Mouse (Mus musculus): ENCODE results near the gene Baz1b. TPM values are rescaled to one million over a fixed set of nuclear protein-coding genes. Genes with fewer than 3 reads are reported as not detected.

Baz1b gene
- polyA plus RNA-seq, 1 experiment from 2014 or later = 37.2 TPM

DNA sequence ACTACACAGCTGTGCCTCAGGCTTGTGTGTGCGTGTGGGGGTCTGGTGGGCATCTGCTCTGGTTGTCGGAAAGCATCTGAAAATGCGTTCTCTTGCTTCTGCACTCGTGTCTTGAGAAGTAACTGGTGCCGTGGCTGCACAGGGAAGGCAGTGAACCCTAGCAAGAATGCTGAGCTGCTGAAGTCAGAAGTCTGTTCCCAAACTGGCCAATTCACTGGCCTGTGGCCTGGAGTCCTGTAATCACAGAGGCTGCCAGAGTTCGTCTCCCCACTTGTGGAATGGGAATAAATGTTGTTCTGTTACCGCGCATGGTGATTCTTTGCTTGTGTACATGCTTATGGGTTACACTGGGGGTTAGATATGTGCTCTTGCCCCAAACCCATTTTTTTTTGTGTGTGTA is 24.7 kb upstream of the Baz1b start:
- Histone ChIP-seq H3K27ac (ENCODE audit: poor library complexity, severe bottlenecking) (no peak overlapping the region), H3K4me2 (no peak overlapping the region), H3K27me3 (replicated peaks) (no peaks in the 10 kb centered on the region), H3K36me3 (peaks cover 61% of the 10 kb centered on the region), H3K9me3 (replicated peaks) (no peaks in the 10 kb centered on the region), H3K4me3 (no peak overlapping the region), H3K4me1 (replicated peaks) (no peaks in the 10 kb centered on the region), H3K9ac (no peak overlapping the region)
- ATAC-seq (ENCODE audit: insufficient number of reproducible peaks, low FRiP score) = no peak
- WGBS = 94% methylated on average over 8 of the region's 8 CpGs

DNA sequence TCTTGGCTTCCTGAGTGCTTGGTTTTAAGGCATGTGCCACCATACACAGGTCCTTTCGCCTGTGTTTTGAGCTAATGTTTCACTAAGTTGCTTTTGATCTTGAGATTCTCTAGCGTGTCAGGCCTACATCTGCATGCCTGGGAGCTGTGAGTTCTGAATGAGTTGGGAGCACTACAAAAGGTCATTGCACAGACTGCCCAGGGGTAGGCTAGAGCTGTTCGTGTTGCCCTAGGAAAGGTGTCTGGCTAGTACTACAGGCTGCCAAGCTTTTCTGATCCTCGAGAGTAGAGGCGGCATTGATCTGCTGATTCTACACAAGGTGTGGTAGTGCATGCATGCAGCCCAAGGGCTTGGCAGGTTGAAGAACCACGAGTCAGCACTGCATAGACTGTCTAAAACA is 24.2 kb upstream of the Baz1b start:
- Histone ChIP-seq H3K4me2 (no peak overlapping the region), H3K27me3 (replicated peaks) (no peaks in the 10 kb centered on the region), H3K36me3 (peaks cover 57% of the 10 kb centered on the region), H3K27ac (ENCODE audit: poor library complexity, severe bottlenecking) (no peak overlapping the region), H3K9ac (no peak overlapping the region), H3K4me3 (no peak overlapping the region), H3K4me1 (replicated peaks) (no peaks in the 10 kb centered on the region), H3K9me3 (replicated peaks) (no peaks in the 10 kb centered on the region)
- 87% methylated on average over 6 of the region's 6 CpGs for WGBS
- no peak for ATAC-seq (ENCODE audit: insufficient number of reproducible peaks, low FRiP score)

DNA sequence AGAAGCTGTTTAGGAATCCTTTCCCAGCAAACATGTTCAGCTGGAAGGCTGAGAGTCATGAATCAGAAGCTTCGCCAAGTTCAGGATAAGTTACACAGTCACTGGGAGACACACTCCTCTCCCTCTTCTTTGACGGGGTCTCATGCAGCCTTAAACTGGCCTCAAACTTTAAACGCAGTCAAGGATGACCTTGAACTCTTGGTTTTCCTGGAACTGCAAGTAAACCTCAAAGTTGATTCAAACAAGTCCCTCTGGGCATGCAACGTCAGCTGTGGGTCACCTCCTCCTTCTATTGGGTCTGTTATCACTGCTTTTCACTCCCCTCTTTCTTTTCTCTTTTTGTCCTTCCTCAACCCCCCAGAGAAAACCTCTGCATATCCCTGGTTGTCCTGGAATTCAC is 20.2 kb upstream of the Baz1b start:
- Histone ChIP-seq H3K27ac (ENCODE audit: poor library complexity, severe bottlenecking) (no peak overlapping the region), H3K36me3 (peaks cover 23% of the 10 kb centered on the region), H3K27me3 (replicated peaks) (no peaks in the 10 kb centered on the region), H3K9ac (no peak overlapping the region), H3K9me3 (replicated peaks) (no peaks in the 10 kb centered on the region), H3K4me2 (no peak overlapping the region), H3K4me3 (no peak overlapping the region), H3K4me1 (replicated peaks) (peaks cover 14% of the 10 kb centered on the region)
- ATAC-seq (ENCODE audit: insufficient number of reproducible peaks, low FRiP score) = no peak
- 84% methylated on average over 4 of the region's 4 CpGs for WGBS

DNA sequence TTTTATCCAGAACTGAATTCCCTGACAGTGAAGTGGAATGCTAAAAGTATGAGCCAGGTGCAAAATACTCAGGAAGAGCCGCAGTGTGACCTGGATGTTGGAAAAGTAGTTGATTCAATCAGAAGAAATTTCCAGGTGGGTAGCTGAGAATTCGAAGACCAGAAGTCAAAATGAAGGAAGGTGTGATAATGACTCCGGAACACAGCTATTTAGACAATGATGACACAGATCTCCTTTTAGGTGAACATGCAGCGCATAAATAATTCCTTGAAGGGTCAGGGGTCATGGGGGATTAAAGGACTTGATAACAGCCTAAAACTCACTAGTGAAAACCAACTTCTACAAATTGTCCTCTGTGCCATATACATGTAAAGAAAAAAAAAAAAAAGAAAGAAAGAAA is 19.6 kb upstream of the Baz1b start:
- Histone ChIP-seq H3K27me3 (replicated peaks) (no peaks in the 10 kb centered on the region), H3K4me1 (replicated peaks) (peaks cover 14% of the 10 kb centered on the region), H3K9ac (no peak overlapping the region), H3K36me3 (peaks cover 23% of the 10 kb centered on the region), H3K27ac (ENCODE audit: poor library complexity, severe bottlenecking) (no peak overlapping the region), H3K4me2 (no peak overlapping the region; the same call in 1 of the 2 replicates), H3K9me3 (replicated peaks) (no peaks in the 10 kb centered on the region), H3K4me3 (no peak overlapping the region)
- WGBS = 94% methylated on average over 4 of the region's 4 CpGs
- no peak for ATAC-seq (ENCODE audit: insufficient number of reproducible peaks, low FRiP score)

DNA sequence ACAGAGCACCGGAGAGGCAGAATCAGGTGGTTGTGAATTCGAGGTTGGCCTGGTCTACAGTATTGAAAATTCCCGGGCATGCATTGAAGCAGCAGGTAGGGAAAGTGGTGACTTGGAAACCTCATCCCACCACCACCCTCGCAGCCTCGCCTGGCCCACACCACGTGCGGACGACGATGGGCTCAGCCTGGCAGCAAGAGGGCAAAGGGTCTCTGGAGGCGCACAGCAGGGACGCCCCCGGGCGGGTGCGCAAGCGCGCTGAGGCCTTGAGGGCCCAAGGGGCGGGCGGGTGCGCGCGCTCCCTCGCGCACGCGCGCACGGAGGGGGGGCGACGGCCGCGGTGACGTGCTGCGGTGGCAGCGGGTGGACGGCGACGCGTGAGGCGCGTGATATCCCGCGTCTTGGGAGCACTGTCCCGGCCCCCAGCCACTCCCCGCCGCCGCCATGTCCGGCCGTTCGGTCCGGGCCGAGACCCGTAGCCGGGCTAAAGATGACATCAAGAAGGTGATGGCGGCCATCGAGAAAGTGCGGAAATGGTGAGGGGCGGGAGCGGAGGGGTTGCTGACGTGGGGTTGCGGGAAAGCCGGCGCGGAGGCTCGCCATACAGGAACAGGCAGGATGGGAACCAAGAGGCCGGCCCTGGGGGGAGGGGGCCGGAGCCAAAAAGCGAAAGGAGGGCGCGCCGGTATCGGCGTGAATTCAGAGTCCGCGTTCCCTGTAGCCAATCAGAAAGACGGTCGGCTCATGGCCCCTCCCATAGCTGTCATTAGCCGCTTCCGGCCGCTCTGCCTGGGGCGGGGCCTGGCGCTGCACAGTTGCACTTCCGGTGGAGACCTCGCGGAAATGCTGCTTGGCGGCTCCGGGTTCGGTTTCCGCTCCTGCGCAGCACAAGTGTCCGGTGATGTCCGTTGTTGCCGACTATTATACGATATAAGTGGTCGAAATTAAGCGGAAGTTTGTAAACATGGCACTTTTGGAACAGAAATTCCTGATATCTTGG is 18.7 kb upstream of the Baz1b start, which contains the start of gene Bcl7b:
TSS of gene Bcl7b (plus strand) at position 221 of the 1,000 bp plus-strand sequence.
- peak within 1 kb of the TSS; percentile 96 for H3K27ac ChIP-seq (ENCODE audit: poor library complexity, severe bottlenecking)
- 2% methylated on average over 95 of the region's 95 CpGs for WGBS
- peak; percentile 98 for ATAC-seq (ENCODE audit: insufficient number of reproducible peaks, low FRiP score)
- peaks cover 14% of the 10 kb centered on the region for H3K4me1 ChIP-seq (replicated peaks)
- peak within 1 kb of the TSS; percentile 87 for H3K4me2 ChIP-seq
- H3K36me3 ChIP-seq = peaks cover 25% of the 10 kb centered on the region
- no peaks in the 10 kb centered on the region for H3K27me3 ChIP-seq (replicated peaks)
- H3K4me3 ChIP-seq = peak within 1 kb of the TSS; percentile 67
- no peaks in the 10 kb centered on the region for H3K9me3 ChIP-seq (replicated peaks)
- H3K9ac ChIP-seq = peak within 1 kb of the TSS; percentile 90

DNA sequence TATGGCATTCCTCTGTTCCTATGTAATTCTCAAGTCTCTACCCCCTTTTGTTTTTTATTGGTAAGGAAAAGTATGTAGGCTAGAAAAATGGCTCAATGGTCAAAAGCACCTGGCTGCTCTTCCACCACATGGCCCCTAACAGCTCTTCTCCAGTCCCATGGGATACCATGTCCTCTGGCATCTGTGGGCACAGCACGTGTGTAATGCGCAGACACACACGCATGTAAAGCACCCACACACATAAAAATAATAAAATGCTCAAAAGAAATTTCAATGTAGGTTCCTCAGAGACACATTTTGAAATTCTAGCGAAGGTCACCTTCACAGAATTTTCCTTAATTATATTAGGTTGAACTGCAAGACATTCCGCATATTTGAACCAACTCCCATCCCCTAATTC is 17.6 kb upstream of the Baz1b start:
- 89% methylated on average over 5 of the region's 5 CpGs for WGBS
- peak overlapping the region; percentile 90 for H3K9ac ChIP-seq
- H3K9me3 ChIP-seq (replicated peaks) = no peaks in the 10 kb centered on the region
- H3K27ac ChIP-seq (ENCODE audit: poor library complexity, severe bottlenecking) = peak overlapping the region; percentile 96; the same call in 1 of the 2 replicates
- peak overlapping the region; percentile 67 for H3K4me3 ChIP-seq
- peaks cover 14% of the 10 kb centered on the region for H3K4me1 ChIP-seq (replicated peaks)
- H3K27me3 ChIP-seq (replicated peaks) = no peaks in the 10 kb centered on the region
- H3K36me3 ChIP-seq = peaks cover 30% of the 10 kb centered on the region
- no peak for ATAC-seq (ENCODE audit: insufficient number of reproducible peaks, low FRiP score)
- H3K4me2 ChIP-seq = peak overlapping the region; percentile 87

DNA sequence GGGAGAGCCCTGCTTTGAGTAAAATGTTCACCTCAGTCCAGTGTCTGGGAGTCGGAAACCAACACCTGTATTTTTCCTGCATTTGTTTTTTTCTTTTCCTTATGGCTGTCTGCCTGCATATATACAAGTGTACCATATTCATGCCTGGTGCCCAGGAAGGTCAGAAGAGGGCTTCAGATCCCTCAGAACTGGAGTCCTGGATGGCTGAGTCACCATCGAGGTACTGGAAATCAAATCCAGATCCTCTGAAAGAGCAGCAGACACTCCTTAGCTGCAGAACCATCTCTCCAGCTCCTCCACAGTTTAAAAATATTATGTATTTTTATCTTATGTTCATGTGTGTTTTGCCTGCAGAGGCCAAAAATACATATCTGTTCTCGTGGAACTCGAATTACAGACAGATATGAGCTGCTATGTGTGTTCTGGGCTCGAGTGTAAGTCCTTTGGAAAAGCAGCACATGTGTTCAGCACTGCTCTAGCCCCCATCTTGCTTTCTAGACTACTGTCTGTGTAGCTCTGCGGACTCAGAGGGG is 15.3 kb upstream of the Baz1b start:
- H3K9ac ChIP-seq = 0 out of 2 replicates have a peak overlapping the region, but pooled peaks have one; percentile 31

DNA sequence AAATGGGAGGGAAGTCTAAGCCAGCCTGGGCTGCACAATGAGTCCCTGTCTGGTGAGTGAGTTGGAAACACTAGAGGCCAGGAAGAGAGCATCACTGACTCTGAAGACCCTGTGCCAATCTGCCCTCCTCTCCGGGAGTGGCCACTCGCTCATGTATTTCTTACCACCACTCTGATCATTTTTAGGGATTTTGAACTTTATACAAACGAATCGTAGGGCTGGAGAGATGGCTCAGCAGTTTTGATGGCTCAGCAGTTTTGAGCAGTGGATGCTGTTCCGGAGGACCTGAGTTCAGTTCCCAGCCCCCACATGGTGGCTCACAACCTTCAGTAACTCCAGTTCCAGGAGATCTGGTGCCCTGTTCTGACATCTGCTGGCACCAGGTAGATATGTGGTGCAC is 14.1 kb upstream of the Baz1b start:
- H3K9me3 ChIP-seq (replicated peaks) = no peaks in the 10 kb centered on the region
- WGBS = 89% methylated on average over 5 of the region's 5 CpGs
- peaks cover 22% of the 10 kb centered on the region for H3K4me1 ChIP-seq (replicated peaks)
- no peaks in the 10 kb centered on the region for H3K27me3 ChIP-seq (replicated peaks)
- no peak overlapping the region for H3K4me2 ChIP-seq
- ATAC-seq (ENCODE audit: insufficient number of reproducible peaks, low FRiP score) = no peak
- H3K36me3 ChIP-seq = peaks cover 60% of the 10 kb centered on the region
- no peak overlapping the region for H3K27ac ChIP-seq (ENCODE audit: poor library complexity, severe bottlenecking)
- no peak overlapping the region for H3K9ac ChIP-seq
- no peak overlapping the region for H3K4me3 ChIP-seq

More for the DNA sequence above, 15.3 kb upstream of the Baz1b start:
- ATAC-seq (ENCODE audit: insufficient number of reproducible peaks, low FRiP score) = no peak
- peaks cover 14% of the 10 kb centered on the region for H3K4me1 ChIP-seq (replicated peaks)
- no peak overlapping the region for H3K4me2 ChIP-seq
- H3K9me3 ChIP-seq (replicated peaks) = no peaks in the 10 kb centered on the region
- no peak overlapping the region for H3K4me3 ChIP-seq
- H3K27me3 ChIP-seq (replicated peaks) = no peaks in the 10 kb centered on the region
- 92% methylated on average over 6 of the region's 6 CpGs for WGBS
- peaks cover 47% of the 10 kb centered on the region for H3K36me3 ChIP-seq
- no peak overlapping the region for H3K27ac ChIP-seq (ENCODE audit: poor library complexity, severe bottlenecking)

DNA sequence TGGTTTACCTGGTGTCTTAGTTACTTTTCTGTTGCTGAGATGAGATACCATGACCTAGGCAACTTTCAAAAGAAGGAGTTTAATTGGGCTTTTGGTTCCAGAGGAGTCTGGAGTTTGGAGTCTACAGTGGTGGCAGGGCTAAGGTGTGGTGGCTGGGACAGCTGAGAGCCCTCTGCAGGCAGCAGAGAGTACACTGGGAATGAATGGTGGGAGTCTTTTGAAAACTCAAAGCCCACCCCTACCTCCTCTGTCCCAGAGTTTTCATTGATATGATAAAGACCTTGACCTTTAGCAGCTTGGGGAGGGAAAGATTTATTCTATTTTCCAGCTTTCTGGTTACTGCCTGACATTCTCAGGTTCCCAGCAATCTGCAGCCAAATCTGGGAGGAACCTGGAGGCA is 12.0 kb upstream of the Baz1b start:
- no peaks in the 10 kb centered on the region for H3K9me3 ChIP-seq (replicated peaks)
- H3K27ac ChIP-seq (ENCODE audit: poor library complexity, severe bottlenecking) = no peak overlapping the region
- no peak for ATAC-seq (ENCODE audit: insufficient number of reproducible peaks, low FRiP score)
- peaks cover 11% of the 10 kb centered on the region for H3K4me1 ChIP-seq (replicated peaks)
- H3K4me3 ChIP-seq = no peak overlapping the region
- H3K36me3 ChIP-seq = peaks cover 79% of the 10 kb centered on the region
- H3K27me3 ChIP-seq (replicated peaks) = no peaks in the 10 kb centered on the region
- H3K4me2 ChIP-seq = no peak overlapping the region
- no peak overlapping the region for H3K9ac ChIP-seq

DNA sequence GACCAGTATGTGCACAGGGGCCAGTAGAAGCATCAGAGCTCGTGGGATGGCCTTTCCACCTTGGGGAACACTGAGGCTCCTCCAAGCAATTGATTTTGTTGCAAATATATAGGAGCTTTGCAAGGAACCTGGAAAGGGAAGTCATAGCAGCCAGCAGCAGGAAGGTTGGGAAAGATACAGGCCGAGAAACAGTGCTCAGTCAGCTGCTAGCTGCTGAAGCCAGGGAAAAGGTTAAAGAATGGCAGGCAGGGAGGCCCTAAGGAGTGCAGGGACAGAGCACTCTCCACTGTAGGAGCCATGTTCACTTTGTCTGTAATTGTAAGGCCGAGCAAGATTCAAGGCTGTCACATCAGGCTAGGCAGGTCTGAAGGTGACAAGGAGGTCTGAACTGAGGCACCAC is 8.5 kb upstream of the Baz1b start:
- 71% methylated on average over 3 of the region's 3 CpGs for WGBS
- Histone ChIP-seq H3K9ac (no peak overlapping the region), H3K36me3 (peaks cover 81% of the 10 kb centered on the region), H3K4me1 (replicated peaks) (peaks cover 11% of the 10 kb centered on the region), H3K4me3 (no peak overlapping the region), H3K4me2 (no peak overlapping the region), H3K27ac (ENCODE audit: poor library complexity, severe bottlenecking) (peak overlapping the region; percentile 42), H3K9me3 (replicated peaks) (no peaks in the 10 kb centered on the region), H3K27me3 (replicated peaks) (no peaks in the 10 kb centered on the region)
- no peak for ATAC-seq (ENCODE audit: insufficient number of reproducible peaks, low FRiP score)

DNA sequence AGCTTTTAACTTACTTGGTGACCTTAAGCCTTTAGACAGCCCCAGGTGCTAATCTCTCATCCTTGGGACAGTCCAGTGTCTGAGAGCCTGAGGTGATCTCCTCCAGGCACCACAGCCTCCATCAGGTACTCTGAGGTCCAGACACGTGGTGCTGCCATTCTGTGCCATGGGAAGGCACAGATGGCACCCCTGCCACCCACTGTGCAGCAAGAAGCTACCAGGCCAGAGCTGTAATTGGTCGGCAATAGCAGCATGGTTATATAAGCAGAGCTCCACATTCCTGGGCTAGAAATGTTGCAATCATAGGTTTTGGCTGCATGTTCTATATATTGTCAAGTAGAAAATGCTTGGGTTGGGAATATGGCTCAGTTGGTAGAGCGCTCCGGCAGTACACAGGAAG is 8.1 kb upstream of the Baz1b start:
- peaks cover 12% of the 10 kb centered on the region for H3K4me1 ChIP-seq (replicated peaks)

More for the DNA sequence above, 8.1 kb upstream of the Baz1b start:
- Histone ChIP-seq H3K27me3 (replicated peaks) (no peaks in the 10 kb centered on the region), H3K9me3 (replicated peaks) (no peaks in the 10 kb centered on the region), H3K4me2 (no peak overlapping the region), H3K27ac (ENCODE audit: poor library complexity, severe bottlenecking) (no peak overlapping the region), H3K9ac (no peak overlapping the region), H3K4me3 (no peak overlapping the region), H3K36me3 (peaks cover 77% of the 10 kb centered on the region)
- ATAC-seq (ENCODE audit: insufficient number of reproducible peaks, low FRiP score) = no peak
- WGBS = 88% methylated on average over 4 of the region's 4 CpGs

Data from heart, embryonic 12.5 days (tissue).